Mouse (Mus musculus) large intestine, adult 2 months (tissue): ENCODE measurements around the gene Hap1. TPM values are rescaled to one million over a fixed set of nuclear protein-coding genes. Genes with fewer than 3 reads are reported as not detected.
A peak's percentile ranks its signal among the peaks of the same experiment; 100 is the strongest.

Experiments
- DNase-seq: peaks from one replicate; pipeline ENCODE4 v3.0.0-alpha.2; 2012; ENCODE audit warnings: low read depth, low spot score
- WGBS: fragments of 180-500 bp; shearing (Covaris S2); methylation state at CpG from one replicate; pipeline ENCODE4 v1.1.7; 2018; 5-methylcytosine and 5-hydroxymethylcytosine counted together
- polyA plus RNA-seq: library from polyadenylated mRNA; depleted of rRNA; stranded (reverse); fragments of >200 nt; gene quantifications from 2 replicates; pipeline ENCODE4 v1.2.3, GENCODE M21; 2012

Gene Hap1
- polyA plus RNA-seq, 1 experiment, result 5.2 TPM

- 19% methylated on average over 9 of the region's 9 CpGs for whole genome bisulfite sequencing
Measured at GRCm38 (mm10) chr11:100391081-100391883, 35.4 kb upstream of the Hap1 start.

GRCm38 (mm10) chr11:100389931-100390445, 34.1 kb upstream of the Hap1 start:
- DNase-seq, result no peak
- WGBS, result 30% methylated on average over 8 of the region's 8 CpGs

More at GRCm38 (mm10) chr11:100391081-100391883, 35.4 kb upstream of the Hap1 start:
- DNase-seq, result no peak

GRCm38 (mm10) chr11:100388588-100388987, 32.7 kb upstream of the Hap1 start:
- no peak for DNase-seq
- WGBS, result 46% methylated on average over 6 of the region's 6 CpGs

- DNase-seq, result no peak
- WGBS, result 13% methylated on average over 14 of the region's 14 CpGs
Measured at GRCm38 (mm10) chr11:100387589-100388375, 31.9 kb upstream of the Hap1 start.

- DNase-seq, result no peak
- WGBS, result 40% methylated on average over 6 of the region's 6 CpGs
Measured at GRCm38 (mm10) chr11:100387111-100387510, 31.2 kb upstream of the Hap1 start.

GRCm38 (mm10) chr11:100386586-100386985, 30.7 kb upstream of the Hap1 start:
- WGBS, result 32% methylated on average over 5 of the region's 5 CpGs

GRCm38 (mm10) chr11:100385016-100385415, 29.1 kb upstream of the Hap1 start:
- DNase-seq, result no peak
- WGBS, result 85% methylated on average over 3 of the region's 3 CpGs

More at GRCm38 (mm10) chr11:100386586-100386985, 30.7 kb upstream of the Hap1 start:
- DNase-seq, result no peak

GRCm38 (mm10) chr11:100382682-100383081, 26.8 kb upstream of the Hap1 start:
- no peak for DNase-seq
- WGBS, result 92% methylated on average over 6 of the region's 6 CpGs

GRCm38 (mm10) chr11:100379311-100379710, 23.4 kb upstream of the Hap1 start:
- WGBS, result 71% methylated on average over 4 of the region's 4 CpGs
- no peak for DNase-seq

GRCm38 (mm10) chr11:100378446-100378845, 22.5 kb upstream of the Hap1 start:
- no peak for DNase-seq
- WGBS, result 88% methylated on average over 5 of the region's 5 CpGs

- no peak for DNase-seq
- WGBS, result 96% methylated on average over 14 of the region's 14 CpGs
Measured at GRCm38 (mm10) chr11:100377989-100378388, 22.1 kb upstream of the Hap1 start.

- no peak for DNase-seq
- whole genome bisulfite sequencing, result 87% methylated on average over 21 of the region's 21 CpGs
Measured at GRCm38 (mm10) chr11:100376746-100377389, 20.9 kb upstream of the Hap1 start.

GRCm38 (mm10) chr11:100376005-100376404, 20.1 kb upstream of the Hap1 start:
- no peak for DNase-seq
- whole genome bisulfite sequencing, result 71% methylated on average over 4 of the region's 4 CpGs

- 91% methylated on average over 9 of the region's 9 CpGs for WGBS
- no peak for DNase-seq
Measured at GRCm38 (mm10) chr11:100375127-100375526, 19.2 kb upstream of the Hap1 start.

GRCm38 (mm10) chr11:100371981-100372558, 16.1 kb upstream of the Hap1 start:
- WGBS, result 89% methylated on average over 8 of the region's 8 CpGs
- no peak for DNase-seq

GRCm38 (mm10) chr11:100369822-100370221, 13.9 kb upstream of the Hap1 start:
- 77% methylated on average over 8 of the region's 8 CpGs for WGBS
- no peak for DNase-seq

- 62% methylated on average over 7 of the region's 7 CpGs for WGBS
- DNase-seq, result no peak
Measured at GRCm38 (mm10) chr11:100369145-100369544, 13.2 kb upstream of the Hap1 start.

GRCm38 (mm10) chr11:100362979-100363562, 7.1 kb upstream of the Hap1 start:
- 15% methylated on average over 12 of the region's 12 CpGs for WGBS
- DNase-seq, result peak; percentile 46
